Mouse (Mus musculus): Measurements from ENCODE around the gene Chst14. TPM values are rescaled to one million over a fixed set of nuclear protein-coding genes. Genes with fewer than 3 reads are reported as not detected.

Chst14 gene
- total and polyA plus RNA-seq, 3 experiments: 7.8 to 10.4 (median 8.2) TPM

DNA sequence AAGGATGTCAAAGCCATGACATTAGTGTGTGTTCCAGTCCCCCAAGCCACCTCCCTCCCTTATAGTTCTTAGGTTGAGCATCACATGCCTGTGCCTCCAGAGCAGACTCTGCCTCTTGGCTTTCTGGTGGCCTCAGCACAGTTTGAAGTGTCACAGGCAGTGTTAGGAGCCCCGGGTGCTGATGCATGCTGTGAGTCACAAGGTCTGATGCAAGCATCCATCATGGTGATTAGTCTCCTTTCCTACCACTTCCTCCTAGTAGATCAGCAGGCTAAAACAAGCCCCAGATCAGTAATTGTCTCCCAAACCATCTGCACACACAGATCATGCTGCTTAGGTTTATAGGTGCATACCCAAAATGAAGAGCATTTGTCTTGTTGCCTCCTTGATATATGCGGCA lies 35.2 kb downstream of the Chst14 start:
- intact Hi-C loops (cut with DNase I): no loop called here
- Histone ChIP-seq H3K27ac (no peak overlapping the region), H3K79me2 (replicated peaks; ENCODE audit: control insufficient read depth, insufficient read depth, low read length) (no peaks in the 10 kb centered on the region), H3K36me3 (ENCODE audit: control insufficient read depth, insufficient read depth, low read length) (no peaks in the 10 kb centered on the region), H3K4me3 (no peak overlapping the region), H3K27me3 (ENCODE audit: control insufficient read depth, insufficient read depth, low read length) (no peaks in the 10 kb centered on the region), H3K9ac (ENCODE audit: low read depth, low read length) (no peak overlapping the region), H3K4me1 (ENCODE audit: control insufficient read depth, insufficient read depth, low read length) (no peaks in the 10 kb centered on the region)
- DNase-seq: no peak
- 49% methylated on average over 2 of the region's 2 CpGs for WGBS
- TF ChIP-seq EP300 (IDR thresholded peaks at IDR 0.05; ENCODE audit: insufficient read depth, low read depth, low read length) (no peak), POLR2A (IDR thresholded peaks at IDR 0.05; ENCODE audit: insufficient read depth, low read depth, low read length) (no peak), CTCF (IDR thresholded peaks at IDR 0.05) (no peak)

DNA sequence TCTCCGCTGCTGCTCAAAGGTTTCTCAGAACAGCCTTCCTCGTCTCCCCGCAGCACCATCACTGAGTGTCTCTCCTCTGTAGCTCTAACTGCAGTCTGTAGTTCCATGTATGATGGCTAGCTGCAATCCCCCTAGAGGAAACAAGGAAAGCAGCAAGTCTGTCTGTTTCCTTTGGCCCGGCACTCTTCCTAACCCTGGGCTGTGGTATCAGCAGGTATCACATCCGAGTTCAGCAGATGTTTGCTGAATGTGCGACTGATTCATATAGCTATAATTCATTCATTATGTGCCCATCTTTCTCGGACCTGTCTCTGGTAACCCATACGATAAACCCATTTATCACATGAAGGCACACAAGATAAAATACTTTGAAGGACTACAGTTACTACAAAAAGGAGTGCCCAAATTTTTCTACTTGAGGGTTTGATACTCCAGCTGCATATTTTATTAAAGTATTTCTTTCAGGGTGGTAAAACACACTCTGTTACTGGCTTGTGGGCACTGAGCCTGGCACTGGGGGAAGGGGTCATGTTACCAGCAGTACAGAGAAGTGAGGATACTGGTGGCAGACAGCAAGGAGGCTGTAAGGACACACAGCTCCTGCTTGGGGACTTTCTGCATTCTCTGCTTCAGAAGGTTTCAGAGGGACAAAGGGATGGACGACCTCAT lies 36.8 kb downstream of the Chst14 start:
- H3K27ac ChIP-seq: no peak overlapping the region
- no peak for TF ChIP-seq POLR2A (IDR thresholded peaks at IDR 0.05; ENCODE audit: insufficient read depth, low read depth, low read length)
- peak; percentile 8; the same call in 1 of the 2 replicates for TF ChIP-seq CTCF (IDR thresholded peaks at IDR 0.05)
- TF ChIP-seq EP300 (IDR thresholded peaks at IDR 0.05; ENCODE audit: insufficient read depth, low read depth, low read length): no peak
- no peaks in the 10 kb centered on the region for H3K4me1 ChIP-seq (ENCODE audit: control insufficient read depth, insufficient read depth, low read length)
- no peaks in the 10 kb centered on the region for H3K79me2 ChIP-seq (replicated peaks; ENCODE audit: control insufficient read depth, insufficient read depth, low read length)
- H3K36me3 ChIP-seq (ENCODE audit: control insufficient read depth, insufficient read depth, low read length): no peaks in the 10 kb centered on the region
- no peak overlapping the region for H3K4me3 ChIP-seq
- DNase-seq: no peak
- WGBS: 48% methylated on average over 9 of the region's 9 CpGs
- intact Hi-C loops (cut with DNase I): no loop called here
- no peaks in the 10 kb centered on the region for H3K27me3 ChIP-seq (ENCODE audit: control insufficient read depth, insufficient read depth, low read length)
- no peak overlapping the region for H3K9ac ChIP-seq (ENCODE audit: low read depth, low read length)

- no peaks in the 10 kb centered on the region for H3K4me1 ChIP-seq (ENCODE audit: control insufficient read depth, insufficient read depth, low read length)
- H3K27me3 ChIP-seq (ENCODE audit: control insufficient read depth, insufficient read depth, low read length): no peaks in the 10 kb centered on the region
- H3K79me2 ChIP-seq (replicated peaks; ENCODE audit: control insufficient read depth, insufficient read depth, low read length): no peaks in the 10 kb centered on the region
- H3K4me3 ChIP-seq: no peak overlapping the region
- TF ChIP-seq CTCF (IDR thresholded peaks at IDR 0.05): no peak
- no peak for TF ChIP-seq POLR2A (IDR thresholded peaks at IDR 0.05; ENCODE audit: insufficient read depth, low read depth, low read length)
- TF ChIP-seq EP300 (IDR thresholded peaks at IDR 0.05; ENCODE audit: insufficient read depth, low read depth, low read length): no peak
- no peak overlapping the region for H3K27ac ChIP-seq
- H3K9ac ChIP-seq (ENCODE audit: low read depth, low read length): no peak overlapping the region
- no peak for DNase-seq
- H3K36me3 ChIP-seq (ENCODE audit: control insufficient read depth, insufficient read depth, low read length): no peaks in the 10 kb centered on the region
- WGBS: 33% methylated on average over 7 of the region's 7 CpGs
- intact Hi-C loops (cut with DNase I): no loop called here
Measured at GRCm38 (mm10) chr2:118963676-118964012, 37.3 kb downstream of the Chst14 start.

DNA sequence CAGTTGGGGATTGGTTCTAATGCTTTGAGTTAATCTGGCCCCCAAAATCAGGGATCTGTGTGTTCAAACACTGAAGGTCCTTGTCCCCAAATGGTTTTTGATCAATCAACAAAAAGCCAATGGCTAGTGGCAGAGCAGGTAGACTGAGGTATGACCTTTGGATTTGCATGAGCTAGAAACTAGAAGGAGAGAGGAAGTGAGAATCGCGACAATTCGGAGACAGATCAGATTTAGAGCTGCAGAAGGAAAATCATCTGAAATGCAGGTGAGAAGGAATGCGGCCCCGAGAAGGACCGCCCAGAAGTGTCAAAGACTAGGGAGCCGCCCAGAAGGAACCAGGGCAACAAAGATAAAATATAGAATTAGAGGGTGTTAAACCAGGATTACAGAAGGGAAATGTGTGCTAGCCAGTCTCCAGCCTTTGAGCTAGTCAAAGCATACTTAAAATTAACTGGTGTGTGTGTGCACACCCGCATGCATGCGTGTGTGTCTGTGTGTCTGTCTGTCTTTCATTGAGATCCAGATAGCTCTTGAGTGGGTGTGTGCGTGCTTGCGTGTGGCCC lies 43.4 kb downstream of the Chst14 start:
- 81% methylated on average over 11 of the region's 11 CpGs for WGBS
- no peak for TF ChIP-seq EP300 (IDR thresholded peaks at IDR 0.05; ENCODE audit: insufficient read depth, low read depth, low read length)
- TF ChIP-seq POLR2A (IDR thresholded peaks at IDR 0.05; ENCODE audit: insufficient read depth, low read depth, low read length): no peak
- TF ChIP-seq CTCF (IDR thresholded peaks at IDR 0.05): no peak
- H3K27ac ChIP-seq: no peak overlapping the region
- no peaks in the 10 kb centered on the region for H3K27me3 ChIP-seq (ENCODE audit: control insufficient read depth, insufficient read depth, low read length)
- intact Hi-C loops (cut with DNase I): loop anchor here (10.0 kb wide), 2 partner anchors 155 to 335 kb away; partner anchors contain the start of gene Knstrn
- no peak for DNase-seq
- H3K4me1 ChIP-seq (ENCODE audit: control insufficient read depth, insufficient read depth, low read length): no peaks in the 10 kb centered on the region
- no peak overlapping the region for H3K9ac ChIP-seq (ENCODE audit: low read depth, low read length)
- H3K36me3 ChIP-seq (ENCODE audit: control insufficient read depth, insufficient read depth, low read length): no peaks in the 10 kb centered on the region
- no peaks in the 10 kb centered on the region for H3K79me2 ChIP-seq (replicated peaks; ENCODE audit: control insufficient read depth, insufficient read depth, low read length)
- H3K4me3 ChIP-seq: no peak overlapping the region

GRCm38 (mm10) chr2:118972048-118972447 lies 45.8 kb downstream of the Chst14 start:
- TF ChIP-seq POLR2A (IDR thresholded peaks at IDR 0.05; ENCODE audit: insufficient read depth, low read depth, low read length): no peak
- TF ChIP-seq EP300 (IDR thresholded peaks at IDR 0.05; ENCODE audit: insufficient read depth, low read depth, low read length): no peak
- no peak for TF ChIP-seq CTCF (IDR thresholded peaks at IDR 0.05)
- Histone ChIP-seq H3K4me1 (ENCODE audit: control insufficient read depth, insufficient read depth, low read length) (peaks cover 2% of the 10 kb centered on the region; the same call in 1 of the 2 replicates), H3K9ac (ENCODE audit: low read depth, low read length) (no peak overlapping the region), H3K36me3 (ENCODE audit: control insufficient read depth, insufficient read depth, low read length) (no peaks in the 10 kb centered on the region), H3K27me3 (ENCODE audit: control insufficient read depth, insufficient read depth, low read length) (no peaks in the 10 kb centered on the region), H3K27ac (no peak overlapping the region), H3K79me2 (replicated peaks; ENCODE audit: control insufficient read depth, insufficient read depth, low read length) (no peaks in the 10 kb centered on the region), H3K4me3 (no peak overlapping the region)
- DNase-seq: no peak
- WGBS: 78% methylated on average over 5 of the region's 5 CpGs
- intact Hi-C loops (cut with DNase I): loop anchor here (1.0 to 10.0 kb wide), 4 partner anchors 69 to 337 kb away; partner anchors contain the start of genes Ivd and Knstrn

Data from heart, adult 2 months (tissue).